Mouse (Mus musculus) kidney, adult 2 months (tissue): Measurements from ENCODE around the gene Dnajc15.

Experiments used
- CTCF ChIP-seq: fragments of 200-500 bp; conservative IDR thresholded peaks from 2 replicates; pipeline ENCODE4 v1.5.1; 2011; ENCODE audit warnings: low read depth, mild to moderate bottlenecking, control low read depth, low read length, moderate library complexity, mixed read lengths; ENCODE audit not compliant: insufficient read depth, insufficient read length
- POLR2A ChIP-seq: fragments of 200-500 bp; IDR thresholded peaks from one replicate; pipeline ENCODE4 v1.6.1; 2011; ENCODE audit warnings: low read depth, low read length, control low read depth

- TF ChIP-seq POLR2A (no peak), CTCF (no peak)
These were observed 13.9 kb downstream of the Dnajc15 start for GRCm38 (mm10) chr14:77860841-77861560.
